Comparison of ENCODE assay signal across 9 mouse cellular contexts in the genomic region with DNA sequence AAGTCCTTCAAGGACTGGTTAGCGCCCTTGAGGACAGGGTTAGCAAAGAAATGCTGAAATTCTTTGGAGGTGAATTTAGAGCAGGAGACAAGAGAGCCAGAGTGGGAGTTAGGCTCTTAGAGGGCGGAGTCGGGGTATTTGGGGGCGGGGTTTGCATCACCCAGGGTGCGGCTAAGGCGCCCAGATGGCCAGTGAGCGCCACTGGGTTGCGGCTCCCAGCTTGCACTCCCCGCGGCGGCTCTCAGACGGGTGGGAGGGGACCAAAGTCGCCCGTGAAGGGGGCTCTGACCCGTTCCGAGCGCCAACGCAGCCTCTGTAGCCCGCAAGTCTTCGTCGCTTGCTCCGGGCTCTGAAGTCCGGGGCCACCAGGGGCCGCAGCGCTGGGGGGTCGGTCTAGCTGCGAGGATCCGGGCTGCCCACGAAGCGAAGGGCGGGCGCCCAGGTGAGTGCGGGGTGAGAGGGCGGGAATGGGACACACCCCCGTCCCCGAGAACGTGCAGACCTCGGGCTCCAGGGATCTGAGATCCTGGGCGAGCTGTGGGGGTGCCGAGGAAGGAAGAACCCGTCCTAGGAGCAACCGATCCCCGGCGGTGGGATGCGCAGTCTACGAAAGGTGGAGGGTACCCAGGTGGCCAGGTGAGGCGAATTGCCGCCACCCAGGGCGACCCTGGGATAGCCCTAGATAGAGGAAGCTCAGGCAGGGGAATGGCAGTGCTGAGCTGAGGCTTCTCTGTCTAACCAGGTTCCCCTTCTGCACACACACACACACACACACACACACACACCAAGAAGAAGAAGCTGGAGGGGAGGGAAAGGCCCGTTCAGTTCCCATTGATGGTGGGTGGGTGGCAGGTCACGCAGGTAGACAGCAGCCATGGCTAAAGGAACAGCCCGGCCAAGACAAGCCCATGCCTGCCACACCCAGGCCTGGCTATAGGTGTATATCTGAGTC. TPM values are rescaled to one million over a fixed set of nuclear protein-coding genes. Genes with fewer than 3 reads are reported as not detected.
DNase-seq lines count a peak whose midpoint lies in the region; ATAC-seq and TF ChIP-seq lines count a peak whose summit lies in the region.
"Had no signal": no experiment of that assay in that cellular context is flagged by ENCODE, and none has a peak within 500 bp of the region (broad histone marks: within the 10 kb centered on the region; RNA-seq: fewer than 3 reads in every experiment).

TSS of gene Hck (plus strand) at position 156 of the 952 bp plus-strand sequence.

- peak within 1 kb of the TSS; percentile 30; the same call in 1 of the 2 replicates for H3K4me3 ChIP-seq in cortical plate, adult 2 months (ENCODE audit: insufficient read depth, low read length)
- peak within 1 kb of the TSS; percentile 16 for H3K4me3 ChIP-seq in lung, adult 2 months (replicated peaks; ENCODE audit: extremely low read depth, low read depth, low read length)
- peak within 1 kb of the TSS; percentile 34 for H3K4me3 ChIP-seq in neural tube, embryonic 14.5 days (ENCODE audit: low read depth, low read length)

- no peak for TF ChIP-seq CTCF in cortical plate, adult 2 months (IDR thresholded peaks at IDR 0.05; ENCODE audit: extremely low read depth, insufficient read depth, low read length)
- TF ChIP-seq CTCF in lung, adult 2 months (IDR thresholded peaks at IDR 0.05; ENCODE audit: insufficient read depth, low read length) = no peak

- no peak for TF ChIP-seq POLR2A in cortical plate, adult 2 months (IDR thresholded peaks at IDR 0.05; ENCODE audit: extremely low read depth, insufficient read depth, low read length)
- no peak for TF ChIP-seq POLR2A in lung, adult 2 months (IDR thresholded peaks at IDR 0.05; ENCODE audit: borderline replicate concordance, extremely low read depth, low read depth, low read length)

- 3% methylated on average over 52 of the region's 52 CpGs for WGBS in lung, adult 2 months
- 2% methylated on average over 52 of the region's 52 CpGs for WGBS in neural tube, embryonic 14.5 days

- H3K9me3 ChIP-seq in neural tube, embryonic 14.5 days (ENCODE audit: control insufficient read depth, low read length) = no peaks in the 10 kb centered on the region
- H3K9me3 ChIP-seq: G1E had no signal

- no peak within 1 kb of the TSS for H3K27ac ChIP-seq in cortical plate, adult 2 months (ENCODE audit: insufficient read depth, low read length)
- H3K27ac ChIP-seq in neural tube, embryonic 14.5 days (ENCODE audit: low read depth, low read length) = no peak within 1 kb of the TSS

- H3K9ac ChIP-seq in neural tube, embryonic 14.5 days (replicated peaks; ENCODE audit: low read depth, low read length) = peak within 1 kb of the TSS; percentile 48

- peak within 1 kb of the TSS; percentile 62 for H3K4me2 ChIP-seq in neural tube, embryonic 14.5 days (ENCODE audit: low read depth, low read length)

- no peaks in the 10 kb centered on the region for H3K4me1 ChIP-seq in cortical plate, adult 2 months (ENCODE audit: control insufficient read depth, insufficient read depth, low read length)
- H3K4me1 ChIP-seq in lung, adult 2 months (ENCODE audit: control insufficient read depth, insufficient read depth, low read length) = no peaks in the 10 kb centered on the region
- peaks cover 4% of the 10 kb centered on the region; the same call in 1 of the 2 replicates for H3K4me1 ChIP-seq in neural tube, embryonic 14.5 days (ENCODE audit: control insufficient read depth, insufficient read depth, low read length)

- peak; percentile 83 for ATAC-seq in granulocyte monocyte progenitor cell, adult 5-6 weeks (replicated peaks; ENCODE audit: poor library complexity, severe bottlenecking)
- no peak; the same call in 1 of the 2 replicates for ATAC-seq in neural tube, embryonic 14.5 days (ENCODE audit: low read depth)

- peaks cover 13% of the 10 kb centered on the region for H3K27me3 ChIP-seq in neural tube, embryonic 14.5 days (ENCODE audit: control insufficient read depth, insufficient read depth, low read length)

- DNase-seq in heart, adult 18-20 months = peak; percentile 62 to 68
- DNase-seq in heart, postnatal 25 days (ENCODE audit: low spot score) = no peak
- DNase-seq in kidney, adult 18-20 months = peak; percentile 42
- DNase-seq in lung, adult 2 months = peak; percentile 72
- peak; percentile 72 for DNase-seq in urinary bladder, postnatal 14 days (ENCODE audit: low spot score)

- no peaks in the 10 kb centered on the region for H3K36me3 ChIP-seq in neural tube, embryonic 14.5 days (ENCODE audit: control insufficient read depth, insufficient read depth, low read length)
- H3K36me3 ChIP-seq: G1E had no signal

- intact Hi-C loops in heart, postnatal 25 days (cut with DNase I) = no loop called here

RNA-seq across cellular contexts. Expression of gene Hck, which starts in this region (rescaled TPM):
- 1 to 10 TPM; 1.3 to 1.9 TPM for total RNA-seq in heart, adult 18-20 months (2021)
- total RNA-seq in heart, postnatal 25 days (2021) = 1 to 10 TPM; 1.1 to 1.4 TPM
- polyA plus RNA-seq in cortical plate, adult 2 months (2012; rRNA removed) = 3.4 and 3.7 TPM in 2 replicates
- 6.4 and 9.5 TPM in 2 replicates for total RNA-seq in granulocyte monocyte progenitor cell, adult 5-6 weeks (2014; fragmentation: Nextera tagmentation)
- total RNA-seq in granulocyte monocyte progenitor cell, adult 5-6 weeks (2017) = 13.1 and 17.5 TPM in 2 replicates
- 45.0 and 52.8 TPM in 2 replicates for polyA plus RNA-seq in lung, adult 2 months (2012; rRNA removed)
- 1.0 and 2.5 TPM in 2 replicates for polyA plus RNA-seq in neural tube, embryonic 14.5 days (2014; fragmentation: Nextera tagmentation; extraction: Ambion mirVana)
- polyA plus RNA-seq: G1E had no signal
